Mouse (Mus musculus): ENCODE results near the gene Pla2g6.

The Pla2g6 gene

GRCm38 (mm10) chr15:79271124-79271746, 57.0 kb downstream of the Pla2g6 start:
- DNase-seq (ENCODE audit: low spot score), result no peak

- peak; percentile 82 for DNase-seq (ENCODE audit: low spot score)
These were observed 57.7 kb downstream of the Pla2g6 start for GRCm38 (mm10) chr15:79270317-79271123.

GRCm38 (mm10) chr15:79268521-79268920, 59.7 kb downstream of the Pla2g6 start:
- DNase-seq (ENCODE audit: low spot score), result no peak

GRCm38 (mm10) chr15:79265384-79265783, 62.8 kb downstream of the Pla2g6 start:
- no peak for DNase-seq (ENCODE audit: low spot score)

GRCm38 (mm10) chr15:79263726-79264125, 64.5 kb downstream of the Pla2g6 start:
- DNase-seq (ENCODE audit: low spot score), result no peak

GRCm38 (mm10) chr15:79262786-79263309, 65.3 kb downstream of the Pla2g6 start:
- no peak for DNase-seq (ENCODE audit: low spot score)

GRCm38 (mm10) chr15:79262375-79262774, 65.8 kb downstream of the Pla2g6 start:
- no peak for DNase-seq (ENCODE audit: low spot score)

GRCm38 (mm10) chr15:79261757-79262156, 66.4 kb downstream of the Pla2g6 start:
- DNase-seq (ENCODE audit: low spot score), result no peak

- DNase-seq (ENCODE audit: low spot score), result peak; percentile 34
These were observed 67.0 kb downstream of the Pla2g6 start for GRCm38 (mm10) chr15:79261095-79261725.

GRCm38 (mm10) chr15:79258521-79258920, 69.7 kb downstream of the Pla2g6 start:
- peak; percentile 31 for DNase-seq (ENCODE audit: low spot score)

- no peak for DNase-seq (ENCODE audit: low spot score)
These were observed 73.5 kb downstream of the Pla2g6 start, which contains the start of gene Slc16a8 for GRCm38 (mm10) chr15:79254661-79255060. Gene Slc16a8 (minus strand): TSS chr15:79254761.

GRCm38 (mm10) chr15:79252580-79252979, 75.6 kb downstream of the Pla2g6 start:
- no peak for DNase-seq (ENCODE audit: low spot score)

GRCm38 (mm10) chr15:79251781-79252491, 76.3 kb downstream of the Pla2g6 start:
- no peak for DNase-seq (ENCODE audit: low spot score)

GRCm38 (mm10) chr15:79251168-79251567, 77.0 kb downstream of the Pla2g6 start:
- no peak for DNase-seq (ENCODE audit: low spot score)

GRCm38 (mm10) chr15:79250236-79250635, 78.0 kb downstream of the Pla2g6 start:
- DNase-seq (ENCODE audit: low spot score), result no peak

- no peak for DNase-seq (ENCODE audit: low spot score)
These were observed 82.9 kb downstream of the Pla2g6 start for GRCm38 (mm10) chr15:79245321-79245720.

GRCm38 (mm10) chr15:79244071-79244893, 83.9 kb downstream of the Pla2g6 start:
- DNase-seq (ENCODE audit: low spot score), result no peak

- DNase-seq (ENCODE audit: low spot score), result peak; percentile 83
These were observed 84.8 kb downstream of the Pla2g6 start for GRCm38 (mm10) chr15:79243234-79244042.

- no peak for DNase-seq (ENCODE audit: low spot score)
These were observed 85.5 kb downstream of the Pla2g6 start for GRCm38 (mm10) chr15:79242574-79243233.

GRCm38 (mm10) chr15:79238036-79238435, 90.2 kb downstream of the Pla2g6 start:
- DNase-seq (ENCODE audit: low spot score), result no peak

All from testis, postnatal 14 days (tissue).